Mouse (Mus musculus) layer of hippocampus, postnatal 14 days (tissue): ENCODE data around the gene Dnajc6. TPM values are rescaled to one million over a fixed set of nuclear protein-coding genes. Genes with fewer than 3 reads are reported as not detected.
A peak's percentile ranks its signal among the peaks of the same experiment; 100 is the strongest.

ENCODE experiments used
- DNase-seq, 2 experiments: peaks; one replicate each; pipeline ENCODE4 v3.0.0; 2021 to 2022; ENCODE audit warnings: low spot score in 2 of 2, mixed read lengths in 1 of 2
- total RNA-seq, 2 experiments: library from RNA; stranded (reverse); gene quantifications; 2 replicates each; pipeline ENCODE4 v1.2.3; 2021

The Dnajc6 gene
- total RNA-seq, 2 experiments from 2014 or later = 318 to 332 TPM

DNA sequence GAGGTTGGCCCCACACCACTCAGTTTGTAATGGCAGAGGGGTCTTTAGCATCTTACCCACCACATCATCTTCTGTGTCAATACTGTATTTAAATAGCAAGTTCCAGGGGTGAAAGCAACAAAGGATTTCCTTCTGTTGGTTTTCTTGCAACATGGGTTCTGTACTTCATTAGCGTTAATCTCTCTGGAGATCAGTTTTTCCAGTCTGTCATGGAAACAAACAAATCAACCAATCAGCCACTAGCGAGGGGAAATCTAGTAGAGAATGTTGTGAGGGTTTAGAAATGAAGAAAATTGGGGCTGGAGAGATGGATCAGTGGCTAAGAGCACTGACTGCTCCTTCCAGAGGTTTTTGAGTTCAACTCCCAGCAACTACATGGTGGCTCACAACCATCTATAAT is 9.5 kb downstream of the Dnajc6 start:
- DNase-seq = no peak

- DNase-seq = no peak
These were observed 9.9 kb downstream of the Dnajc6 start for GRCm38 (mm10) chr4:101506372-101506771.

GRCm38 (mm10) chr4:101507571-101508422 is 11.3 kb downstream of the Dnajc6 start:
- peak; percentile 57 to 73 for DNase-seq

DNA sequence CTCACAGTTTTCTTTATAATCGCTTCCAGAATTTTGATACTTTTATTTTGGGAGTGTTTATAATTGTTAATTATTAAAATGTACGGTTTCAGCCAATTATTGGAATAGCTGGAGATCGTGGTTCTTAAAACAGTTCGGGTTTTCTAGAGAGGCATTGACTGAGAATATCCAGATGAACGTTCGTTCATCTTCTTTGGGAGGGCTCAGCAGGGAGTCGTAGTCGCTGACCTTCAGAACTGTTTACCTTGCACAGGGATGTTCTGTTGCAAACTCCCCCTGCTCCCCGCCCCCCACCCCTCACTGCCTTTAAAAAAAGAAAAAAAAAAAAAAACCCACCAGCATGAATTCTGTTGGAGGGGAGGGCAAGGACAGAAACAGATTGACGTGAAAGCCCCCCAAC is 12.0 kb downstream of the Dnajc6 start:
- DNase-seq = no peak

GRCm38 (mm10) chr4:101508851-101509577 is 12.6 kb downstream of the Dnajc6 start:
- peak; percentile 25 to 50 for DNase-seq

GRCm38 (mm10) chr4:101510111-101510903 is 13.9 kb downstream of the Dnajc6 start:
- no peak for DNase-seq

DNA sequence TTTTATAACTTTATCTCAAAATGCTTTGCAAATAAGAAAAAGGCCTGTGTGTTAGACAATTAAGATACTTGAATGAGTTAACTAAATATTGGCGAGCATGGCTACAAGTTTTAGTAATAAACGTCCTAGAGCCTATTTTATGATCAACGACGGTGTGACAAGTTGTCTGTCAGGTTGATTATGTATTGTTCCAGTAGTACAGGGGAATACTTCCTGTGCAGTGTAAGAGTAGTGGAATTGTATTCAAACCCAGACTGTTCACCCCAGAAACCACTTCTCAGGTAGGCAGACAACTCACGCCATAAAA is 14.4 kb downstream of the Dnajc6 start:
- no peak for DNase-seq

- no peak for DNase-seq
These were observed 15.5 kb downstream of the Dnajc6 start for GRCm38 (mm10) chr4:101511768-101512521.

- DNase-seq = no peak
These were observed 16.8 kb downstream of the Dnajc6 start for GRCm38 (mm10) chr4:101513251-101513650.

GRCm38 (mm10) chr4:101515853-101516252 is 19.4 kb downstream of the Dnajc6 start:
- no peak for DNase-seq

GRCm38 (mm10) chr4:101516434-101517168 is 20.2 kb downstream of the Dnajc6 start:
- DNase-seq = no peak

GRCm38 (mm10) chr4:101531901-101532300 is 35.5 kb downstream of the Dnajc6 start:
- no peak for DNase-seq

DNA sequence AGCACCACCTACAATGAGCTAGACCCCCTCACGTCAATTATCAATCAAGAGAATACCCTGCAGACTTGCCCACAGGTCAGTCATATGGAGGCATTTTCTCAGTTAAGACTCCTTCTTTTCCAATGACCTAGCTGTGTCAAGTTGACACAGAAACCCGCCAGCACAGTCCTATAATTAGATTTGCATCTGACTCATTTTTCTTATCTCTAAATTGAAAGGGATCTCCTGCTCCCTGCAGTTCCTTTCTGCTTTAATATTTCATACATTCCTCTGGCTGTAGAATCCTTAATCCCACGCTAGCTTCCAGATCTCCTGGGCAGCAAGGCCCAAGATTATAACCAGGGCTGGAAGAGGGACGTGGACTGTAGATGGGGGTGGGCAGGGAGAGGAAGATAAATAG is 44.1 kb downstream of the Dnajc6 start:
- DNase-seq = no peak

GRCm38 (mm10) chr4:101549958-101550591 is 53.6 kb downstream of the Dnajc6 start:
- DNase-seq = peak in 1 of 2 experiments; percentile 42

DNA sequence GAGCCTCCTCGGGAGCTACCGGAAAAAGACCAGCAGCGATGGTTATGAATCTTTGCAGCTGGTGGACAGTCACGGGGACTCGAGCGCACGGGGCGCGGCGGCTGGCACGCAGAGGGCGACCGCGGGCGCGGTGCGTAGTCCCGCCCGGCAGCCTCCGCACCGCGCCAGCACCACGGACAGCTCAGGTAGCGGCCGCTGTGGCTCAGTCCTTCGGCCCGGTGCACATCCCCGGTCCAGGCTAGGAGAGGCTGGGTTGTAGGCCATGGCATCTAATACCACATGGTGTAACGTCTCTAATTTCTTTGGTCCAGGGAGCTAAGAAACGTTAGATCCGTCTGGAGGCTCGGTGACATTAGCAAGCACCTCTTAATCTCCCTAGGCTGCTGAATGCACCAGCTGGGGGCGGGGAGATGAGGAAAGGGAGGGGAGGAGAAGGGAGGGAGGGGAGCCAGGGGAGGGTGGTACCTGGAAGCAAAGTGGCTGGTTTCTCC is 54.3 kb downstream of the Dnajc6 start:
- DNase-seq = no peak

- no peak for DNase-seq
These were observed 55.0 kb downstream of the Dnajc6 start for GRCm38 (mm10) chr4:101551425-101551824.

- DNase-seq = no peak
These were observed 55.9 kb downstream of the Dnajc6 start for GRCm38 (mm10) chr4:101552372-101552771.

- DNase-seq = no peak
These were observed 58.6 kb downstream of the Dnajc6 start for GRCm38 (mm10) chr4:101555016-101555415.

DNA sequence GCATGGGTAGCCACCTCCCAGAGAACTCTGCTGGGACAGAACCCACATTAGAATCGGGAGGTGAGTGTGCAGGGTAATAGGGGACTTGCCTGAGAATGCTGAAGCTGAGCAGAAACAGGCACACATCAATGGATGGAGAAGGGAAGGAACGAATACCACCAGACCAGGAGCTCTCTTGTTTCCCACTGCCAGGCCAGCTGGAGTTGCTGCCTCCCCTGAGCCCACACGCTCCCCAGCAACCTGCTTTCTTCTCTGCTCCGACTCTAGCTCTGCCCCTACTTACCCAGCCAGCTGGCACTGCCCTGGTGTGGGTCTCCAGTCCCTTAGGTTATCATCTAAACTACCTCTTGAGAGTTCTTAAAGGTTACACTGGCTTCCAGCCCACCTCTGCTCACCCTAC is 63.7 kb downstream of the Dnajc6 start:
- peak in 1 of 2 experiments; percentile 31 for DNase-seq

DNA sequence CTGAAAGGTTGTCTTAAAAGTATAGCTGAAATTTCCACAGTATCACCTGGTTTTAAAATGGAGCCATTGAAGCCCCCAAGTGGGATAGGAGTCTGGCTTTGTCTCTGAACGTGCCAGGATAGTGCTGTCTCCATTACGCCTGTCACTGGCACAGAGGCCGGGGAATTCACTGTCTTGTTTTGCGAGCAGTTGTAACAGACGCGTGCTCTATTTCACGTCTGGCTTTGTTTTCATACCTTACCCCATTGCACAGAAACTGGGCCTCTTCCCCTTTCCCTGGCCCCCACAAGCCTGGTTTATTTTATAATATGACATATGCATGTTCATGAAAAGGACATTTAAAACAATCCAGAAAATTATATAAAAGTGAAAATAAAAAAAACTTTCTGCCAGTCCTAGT is 66.4 kb downstream of the Dnajc6 start:
- DNase-seq = peak in 1 of 2 experiments; percentile 64
